Mouse (Mus musculus) cerebellum, postnatal 10 days (tissue): ENCODE results near the gene Hist1h2bj.

Source experiments
- DNase-seq, 2 experiments: peaks; one replicate each; pipeline ENCODE4 v3.0.0; 2021; ENCODE audit warnings: mixed read lengths in 2 of 2

Hist1h2bj gene

DNA sequence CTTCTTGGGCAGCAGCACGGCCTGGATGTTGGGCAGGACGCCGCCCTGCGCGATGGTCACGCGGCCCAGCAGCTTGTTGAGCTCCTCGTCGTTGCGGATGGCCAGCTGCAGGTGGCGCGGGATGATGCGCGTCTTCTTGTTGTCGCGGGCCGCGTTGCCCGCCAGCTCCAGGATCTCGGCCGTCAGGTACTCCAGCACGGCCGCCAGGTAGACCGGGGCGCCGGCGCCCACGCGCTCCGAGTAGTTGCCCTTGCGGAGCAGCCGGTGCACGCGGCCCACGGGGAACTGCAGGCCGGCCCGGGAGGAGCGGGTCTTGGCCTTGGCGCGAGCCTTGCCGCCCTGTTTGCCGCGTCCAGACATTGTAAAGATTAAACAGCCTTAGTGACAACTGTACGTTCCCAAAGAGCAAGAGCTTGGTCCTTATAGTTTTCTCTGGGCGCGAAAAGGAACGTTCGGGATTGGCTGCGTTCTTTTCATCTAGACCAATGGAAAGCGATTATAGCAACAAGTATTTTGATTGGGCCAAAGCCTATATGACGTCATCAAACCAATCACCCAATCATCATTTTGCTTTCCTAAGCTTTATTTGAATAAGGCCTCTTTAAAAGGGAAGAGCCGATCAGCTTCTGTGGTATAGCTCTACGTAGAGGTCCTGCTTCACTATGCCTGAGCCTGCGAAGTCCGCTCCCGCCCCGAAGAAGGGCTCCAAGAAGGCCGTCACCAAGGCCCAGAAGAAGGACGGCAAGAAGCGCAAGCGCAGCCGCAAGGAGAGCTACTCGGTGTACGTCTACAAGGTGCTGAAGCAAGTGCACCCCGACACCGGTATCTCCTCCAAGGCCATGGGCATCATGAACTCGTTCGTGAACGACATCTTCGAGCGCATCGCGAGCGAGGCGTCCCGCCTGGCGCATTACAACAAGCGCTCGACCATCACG lies at the start of gene Hist1h2bj, which contains the start of gene Hist1h2ag:
Hist1h2bj (plus strand) TSS at position 647 of the 935 bp plus-strand sequence.
Hist1h2ag (minus strand) TSS at position 377 of the 935 bp plus-strand sequence.
- DNase-seq: peak; percentile 90 to 93

GRCm38 (mm10) chr13:21993957-21994738 lies 48.9 kb upstream of the Hist1h2bj start:
- DNase-seq: peak; percentile 53 to 56

DNA sequence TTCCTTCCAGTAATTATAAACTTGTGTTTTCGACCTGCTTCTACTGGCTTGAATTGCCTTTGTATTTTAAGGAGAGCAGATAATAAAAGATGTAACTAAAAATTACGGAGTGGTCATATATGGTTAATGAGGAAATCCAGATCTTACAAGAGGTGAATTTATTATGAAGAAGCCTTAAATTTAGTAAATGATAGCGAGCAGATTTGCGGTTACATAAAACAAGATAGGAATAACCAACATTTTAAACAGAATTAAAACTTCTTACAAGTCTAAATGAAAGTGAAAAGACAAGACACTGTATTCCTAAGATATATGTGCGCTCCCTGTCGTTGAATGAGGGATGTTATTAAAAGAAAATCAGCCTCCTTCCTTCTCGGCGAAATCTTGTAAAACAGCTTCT lies 48.1 kb upstream of the Hist1h2bj start:
- DNase-seq: no peak

GRCm38 (mm10) chr13:21995331-21995914 lies 47.6 kb upstream of the Hist1h2bj start:
- peak; percentile 27 to 44 for DNase-seq

DNA sequence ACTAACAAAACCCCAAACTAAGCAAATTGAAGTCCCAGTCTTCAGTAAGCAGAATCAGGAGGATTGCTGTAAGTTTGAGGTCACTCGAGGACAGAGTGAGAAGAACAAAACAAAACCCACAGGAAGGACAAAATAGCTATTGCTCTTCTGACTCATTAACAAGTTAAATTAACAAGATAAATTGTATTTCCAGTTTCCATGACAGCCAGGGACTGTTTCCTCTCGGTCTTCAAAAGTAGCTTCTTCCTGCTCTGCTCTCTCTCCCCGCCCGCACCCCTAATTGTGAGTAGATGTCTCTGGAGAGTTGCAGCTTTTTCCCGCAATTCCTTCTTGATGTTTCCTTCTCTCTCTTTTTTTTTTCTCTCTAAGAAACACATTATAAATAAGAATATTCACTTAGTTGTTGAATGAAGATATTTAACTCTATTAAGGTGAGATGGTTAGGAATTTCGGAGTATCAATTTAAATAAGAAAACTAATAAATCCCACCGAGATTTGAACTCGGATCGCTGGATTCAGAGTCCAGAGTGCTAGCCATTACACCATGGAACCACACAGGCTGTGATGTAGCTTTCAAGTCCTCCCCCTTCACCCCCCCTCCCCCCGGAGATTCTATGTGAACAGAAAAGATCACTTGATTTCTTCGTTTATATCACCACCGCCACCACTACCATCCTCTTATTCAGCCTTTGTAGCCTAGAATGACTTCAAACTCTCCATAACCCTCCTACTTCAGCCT lies 46.7 kb upstream of the Hist1h2bj start:
- DNase-seq: peak in 1 of 2 experiments; percentile 38

- DNase-seq: peak in 1 of 2 experiments; percentile 37
Measured at GRCm38 (mm10) chr13:21996840-21997185, 46.2 kb upstream of the Hist1h2bj start.

GRCm38 (mm10) chr13:21997201-21997820 lies 45.7 kb upstream of the Hist1h2bj start:
- DNase-seq: peak in 1 of 2 experiments; percentile 43

DNA sequence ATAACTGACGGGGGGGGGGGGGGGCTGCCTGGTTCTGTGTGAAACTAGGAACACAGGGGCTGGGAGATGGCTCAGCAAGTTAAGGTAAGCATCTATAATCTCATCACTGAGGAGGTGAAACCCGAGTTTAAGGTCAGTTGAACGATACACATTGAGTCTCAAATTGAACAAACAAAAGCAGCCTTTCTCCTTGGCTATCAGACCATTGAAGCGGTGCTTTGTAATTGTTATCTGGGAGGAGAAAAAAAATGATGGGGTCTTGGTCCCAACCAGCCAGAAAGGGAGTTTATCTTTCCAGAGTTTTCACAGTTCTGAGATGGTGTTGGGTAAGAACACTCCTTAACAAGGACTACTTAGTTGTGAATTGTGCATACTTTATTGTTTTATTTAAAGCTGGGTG lies 45.2 kb upstream of the Hist1h2bj start:
- DNase-seq: no peak

- DNase-seq: no peak
Measured at GRCm38 (mm10) chr13:21998412-21998811, 44.6 kb upstream of the Hist1h2bj start.

GRCm38 (mm10) chr13:21999147-21999546 lies 43.9 kb upstream of the Hist1h2bj start:
- no peak for DNase-seq

DNA sequence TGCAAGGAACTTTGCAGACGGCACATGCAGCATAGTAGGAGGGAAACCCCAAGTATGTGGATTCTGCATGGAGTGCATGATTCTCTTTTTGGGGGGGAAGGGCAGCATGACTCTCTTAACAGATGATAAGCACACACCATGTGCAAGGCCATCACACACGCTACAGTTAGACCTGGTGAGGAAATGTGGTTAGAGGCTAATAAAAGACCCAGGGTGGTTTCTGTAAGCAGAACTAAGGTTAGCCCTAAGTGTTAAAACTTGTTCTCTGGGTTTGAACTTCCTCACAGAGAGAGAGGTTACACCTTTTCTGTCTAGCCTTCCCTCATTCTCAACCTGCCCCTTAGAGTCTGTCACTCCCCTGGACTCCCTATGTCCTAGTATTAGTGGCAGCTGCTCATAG lies 41.7 kb upstream of the Hist1h2bj start:
- DNase-seq: no peak

- DNase-seq: no peak
Measured at GRCm38 (mm10) chr13:22001823-22002222, 41.2 kb upstream of the Hist1h2bj start.

GRCm38 (mm10) chr13:22005605-22006333 lies 37.2 kb upstream of the Hist1h2bj start:
- DNase-seq: peak; percentile 36 to 54

DNA sequence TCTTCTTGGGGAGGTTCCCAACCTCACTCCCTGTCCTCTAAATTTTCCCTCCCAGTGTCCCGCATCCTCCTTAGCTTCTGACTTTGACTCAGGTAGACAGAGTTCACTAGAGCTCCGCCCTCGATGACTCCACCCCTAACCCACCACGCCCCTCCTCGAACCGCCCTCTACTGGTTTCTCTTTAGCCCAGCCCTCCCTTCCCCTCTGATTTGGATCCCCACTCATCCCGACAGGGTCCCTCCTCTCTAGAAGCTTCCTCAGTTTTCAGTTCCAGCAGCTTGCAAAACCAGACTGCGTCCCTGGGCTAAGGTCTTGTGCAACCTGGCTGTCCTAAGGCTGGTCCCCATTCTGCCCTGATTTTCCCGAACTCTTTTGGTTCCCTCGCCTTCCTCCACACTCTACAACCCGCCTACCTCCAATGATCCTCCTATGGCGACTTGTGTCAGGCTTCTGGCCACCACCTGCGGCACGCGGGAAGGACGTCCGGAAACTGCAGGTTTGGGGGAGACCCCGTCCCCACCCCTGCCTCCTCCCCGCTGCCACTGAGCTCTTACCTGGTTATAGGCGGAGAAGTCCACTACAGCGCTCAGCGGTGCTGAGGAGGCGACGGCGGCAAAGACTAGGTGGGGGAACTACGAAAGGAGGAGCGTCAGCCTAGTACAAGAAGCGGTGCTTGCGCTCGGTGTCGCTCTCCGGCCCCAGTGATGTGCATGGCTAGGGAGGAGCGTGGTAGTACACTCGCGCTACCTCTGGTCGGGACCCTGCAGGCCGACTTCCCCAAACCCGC lies 36.5 kb upstream of the Hist1h2bj start:
- peak; percentile 44 to 46 for DNase-seq

- DNase-seq: no peak
Measured at GRCm38 (mm10) chr13:22007121-22007510, 35.9 kb upstream of the Hist1h2bj start.

- no peak for DNase-seq
Measured at GRCm38 (mm10) chr13:22007872-22008271, 35.1 kb upstream of the Hist1h2bj start.

GRCm38 (mm10) chr13:22008707-22009106 lies 34.3 kb upstream of the Hist1h2bj start:
- no peak for DNase-seq

DNA sequence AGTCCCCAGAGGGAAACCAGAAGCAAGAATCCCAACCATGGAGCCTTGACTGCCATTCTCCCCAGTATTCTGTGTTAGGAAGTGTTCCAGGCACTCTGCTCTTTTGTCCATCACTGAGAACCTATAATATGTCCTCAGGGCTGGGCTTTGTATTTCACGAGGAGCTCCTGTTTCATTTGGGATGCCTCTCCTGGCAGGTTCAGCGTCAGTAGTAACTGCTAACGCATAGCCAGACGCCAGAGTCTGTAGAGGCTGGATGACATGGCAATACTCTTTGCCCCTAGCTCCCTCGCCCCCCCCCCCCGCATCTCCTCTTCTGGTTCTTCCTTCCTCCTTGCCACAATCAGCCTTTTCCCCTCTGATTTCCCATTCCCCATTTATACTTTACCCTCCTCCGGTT lies 33.4 kb upstream of the Hist1h2bj start, which contains the start of gene Prss16:
Prss16 (minus strand) TSS at position 101 of the 400 bp plus-strand sequence.
- no peak for DNase-seq

DNA sequence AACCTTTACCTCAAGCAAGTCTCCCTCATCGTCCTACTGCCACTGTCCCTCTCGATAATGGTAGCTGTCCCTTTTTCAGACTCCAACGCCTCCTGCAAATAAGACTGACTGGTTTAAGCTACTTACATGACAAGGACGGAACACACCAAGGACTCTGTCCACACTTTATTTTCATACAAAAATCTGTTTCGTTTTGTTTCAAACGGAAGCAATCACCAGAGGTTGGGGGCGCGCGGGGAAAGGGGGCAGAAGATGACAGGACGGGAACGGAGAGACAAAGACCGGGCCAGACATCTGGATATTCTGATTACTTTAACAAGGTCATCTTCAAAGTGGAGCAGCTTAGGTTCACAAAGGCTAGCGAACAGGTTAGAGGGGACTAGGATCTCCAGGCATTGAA lies 29.3 kb upstream of the Hist1h2bj start:
- peak in 1 of 2 experiments; percentile 47 for DNase-seq

GRCm38 (mm10) chr13:22014411-22014845 lies 28.6 kb upstream of the Hist1h2bj start:
- DNase-seq: peak; percentile 37 to 53
